Mouse (Mus musculus) cortical plate, adult 2 months (tissue): ENCODE measurements around the gene Gipc3.

Source experiments
- CTCF ChIP-seq: fragments of 200-500 bp; IDR thresholded peaks from 2 replicates; pipeline ENCODE4 v1.5.1; 2011; ENCODE audit warnings: mild to moderate bottlenecking, control low read depth, low read length; ENCODE audit not compliant: insufficient read depth; ENCODE audit errors: extremely low read depth
- POLR2A ChIP-seq: fragments of 200-500 bp; IDR thresholded peaks from 2 replicates; pipeline ENCODE4 v1.6.1; 2011; ENCODE audit warnings: mild to moderate bottlenecking, low read length, control low read depth; ENCODE audit not compliant: insufficient read depth; ENCODE audit errors: extremely low read depth

DNA sequence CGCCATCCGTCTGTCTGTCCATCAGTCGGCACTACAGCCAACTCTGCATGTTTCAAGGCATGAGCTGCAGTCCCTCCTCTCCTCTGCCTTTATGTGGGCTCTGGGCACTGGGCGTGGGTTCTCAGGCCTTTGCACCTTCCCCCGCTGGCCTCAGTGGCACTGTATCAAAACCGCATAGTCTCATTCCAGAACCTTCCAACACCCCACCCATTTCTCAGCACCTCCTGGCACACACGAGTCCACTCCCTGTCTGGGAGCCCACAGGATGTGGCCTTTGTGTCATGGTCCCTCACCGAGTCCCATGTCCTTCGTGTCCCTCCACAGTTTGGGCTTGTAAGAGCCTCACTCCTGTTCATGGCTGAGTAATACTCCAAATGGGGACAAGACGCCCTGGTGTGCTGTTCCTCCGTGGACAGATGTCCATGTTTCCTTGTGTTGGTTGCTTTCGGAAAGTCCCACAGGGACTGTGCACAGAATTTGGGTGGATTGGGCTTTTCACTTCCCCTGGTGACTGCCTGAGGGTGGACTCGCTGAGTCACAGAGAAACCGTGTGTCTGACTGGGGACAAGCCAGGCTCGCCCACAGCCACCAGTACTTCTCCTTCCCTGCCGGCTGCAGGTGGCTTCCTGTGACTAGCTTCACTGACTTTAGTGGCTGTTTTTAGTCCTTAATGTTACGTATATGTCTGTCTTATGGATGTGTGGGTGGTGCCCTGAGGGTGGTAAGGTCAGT lies 44.5 kb downstream of the Gipc3 start:
- no peak for TF ChIP-seq CTCF
- 0 out of 2 replicates have a peak, but pooled peaks have one; percentile 31 for TF ChIP-seq POLR2A
